Mouse (Mus musculus) thymus, postnatal 25 days (tissue): Measurements from ENCODE around the gene Prim1.
"Not testable (repeated sequence)": the region's sequence is repeated elsewhere in the genome, so short reads cannot be mapped to it uniquely, and the experiment has no call there.

ENCODE experiments used
- DNase-seq: peaks from one replicate; pipeline ENCODE4 v3.0.0; 2022

Prim1 gene

GRCm38 (mm10) chr10:128039858-128040257, 24.9 kb downstream of the Prim1 start:
- DNase-seq, result no peak

GRCm38 (mm10) chr10:128040293-128040692, 25.3 kb downstream of the Prim1 start:
- no peak for DNase-seq

- DNase-seq, result no peak
Measured at GRCm38 (mm10) chr10:128041636-128042035, 26.7 kb downstream of the Prim1 start.

DNA sequence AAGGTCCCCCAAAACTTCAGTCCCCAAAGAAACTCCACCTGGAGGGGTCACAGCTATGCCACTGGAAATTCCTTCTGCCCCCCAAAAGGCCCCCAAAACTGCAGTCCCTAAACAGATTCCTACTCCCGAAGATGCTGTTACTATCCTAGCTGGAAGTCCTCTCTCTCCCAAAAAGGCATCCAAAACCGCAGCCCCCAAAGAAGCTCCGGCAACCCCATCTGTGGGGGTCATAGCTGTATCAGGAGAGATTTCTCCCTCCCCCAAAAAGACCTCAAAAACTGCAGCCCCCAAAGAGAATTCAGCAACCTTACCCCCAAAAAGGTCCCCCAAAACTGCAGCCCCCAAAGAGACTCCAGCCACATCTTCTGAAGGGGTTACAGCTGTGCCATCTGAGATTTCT, 27.5 kb downstream of the Prim1 start:
- DNase-seq, result no peak

DNA sequence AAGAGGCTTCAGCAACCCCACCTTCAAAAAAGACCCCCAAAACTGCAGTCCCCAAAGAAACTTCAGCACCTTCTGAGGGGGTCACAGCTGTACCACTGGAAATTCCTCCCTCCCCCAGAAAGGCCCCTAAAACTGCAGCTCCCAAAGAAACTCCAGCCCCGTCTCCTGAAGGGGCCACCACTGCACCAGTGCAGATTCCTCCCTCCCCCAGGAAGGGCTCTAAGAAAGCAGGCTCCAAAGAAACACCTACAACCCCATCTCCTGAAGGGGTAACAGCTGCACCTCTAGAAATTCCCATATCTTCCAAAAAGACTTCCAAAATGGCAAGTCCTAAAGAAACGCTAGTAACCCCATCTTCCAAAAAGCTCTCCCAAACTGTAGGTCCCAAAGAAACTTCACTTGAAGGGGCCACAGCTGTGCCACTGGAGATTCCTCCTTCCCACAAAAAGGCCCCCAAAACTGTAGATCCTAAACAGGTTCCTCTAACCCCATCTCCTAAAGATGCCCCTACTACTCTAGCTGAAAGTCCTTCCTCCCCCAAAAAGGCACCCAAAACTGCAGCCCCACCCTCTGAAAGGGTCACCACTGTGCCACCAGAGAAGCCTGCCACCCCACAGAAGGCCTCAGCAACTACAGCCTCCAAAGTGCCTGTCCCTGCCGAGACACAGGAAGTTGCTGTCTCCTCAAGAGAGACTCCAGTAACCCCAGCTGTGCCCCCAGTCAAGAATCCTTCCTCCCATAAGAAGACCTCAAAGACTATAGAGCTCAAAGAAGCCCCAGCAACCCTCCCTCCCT, 28.3 kb downstream of the Prim1 start:
- peak; percentile 33 for DNase-seq

GRCm38 (mm10) chr10:128048157-128048556, 33.2 kb downstream of the Prim1 start:
- no peak for DNase-seq

GRCm38 (mm10) chr10:128049741-128050140, 34.8 kb downstream of the Prim1 start:
- DNase-seq, result no peak

GRCm38 (mm10) chr10:128050355-128050754, 35.4 kb downstream of the Prim1 start:
- no peak for DNase-seq

DNA sequence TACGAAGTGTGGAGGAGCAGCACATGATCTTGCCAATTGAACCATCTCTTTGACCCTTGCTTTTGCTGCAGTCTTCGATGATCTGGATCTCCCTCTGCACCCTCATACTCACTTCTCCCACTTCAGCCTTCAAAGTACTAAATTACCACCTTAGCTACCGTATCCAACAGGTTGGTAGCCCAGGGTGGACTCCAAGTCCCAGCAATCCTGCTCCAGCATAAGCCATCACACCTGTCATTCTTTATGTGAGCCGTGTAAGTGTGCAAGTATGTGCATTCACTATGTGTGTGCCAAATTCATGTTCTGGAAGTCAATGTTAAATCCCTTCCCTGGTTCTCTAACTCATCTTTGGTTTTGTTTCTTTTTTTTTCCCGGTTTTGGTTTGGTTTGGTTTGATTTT, 36.6 kb downstream of the Prim1 start:
- DNase-seq, result no peak

- not testable (repeated sequence) for DNase-seq
Measured at GRCm38 (mm10) chr10:128052136-128052535, 37.2 kb downstream of the Prim1 start.

- no peak for DNase-seq
Measured at GRCm38 (mm10) chr10:128053001-128053400, 38.0 kb downstream of the Prim1 start.

GRCm38 (mm10) chr10:128058184-128058583, 43.2 kb downstream of the Prim1 start:
- no peak for DNase-seq

DNA sequence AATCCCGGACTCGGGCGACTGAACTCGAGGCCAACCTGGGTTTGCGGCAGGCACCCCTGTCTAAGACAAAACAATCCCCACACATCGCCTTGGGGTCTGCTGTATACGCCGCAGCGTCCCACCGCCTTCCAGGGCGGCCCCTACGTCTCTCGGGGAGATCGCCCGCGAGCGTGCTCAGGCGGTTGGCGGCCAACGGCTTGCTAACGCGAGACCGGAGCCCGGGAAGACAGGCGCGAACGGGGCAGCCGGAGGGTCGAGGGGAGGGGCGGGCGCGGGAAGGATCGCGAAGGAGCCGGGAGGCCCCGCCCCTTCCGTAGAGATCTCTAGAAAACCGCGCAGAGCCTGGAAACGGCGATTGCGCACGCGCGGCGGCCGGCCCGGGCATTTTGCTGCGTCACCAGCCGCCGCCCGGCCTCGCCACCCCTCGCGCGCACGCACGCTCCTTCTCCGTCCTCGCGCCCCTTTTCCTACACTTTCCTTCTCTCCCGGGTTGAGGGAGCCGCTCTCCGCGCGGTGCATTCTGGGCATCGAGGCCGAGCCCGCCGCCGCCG, 43.7 kb downstream of the Prim1 start, which contains the start of gene Ptges3:
Gene Ptges3 (plus strand): TSS at position 354 of the 551 bp plus-strand sequence.
- peak; percentile 96 for DNase-seq

GRCm38 (mm10) chr10:128059207-128059981, 44.4 kb downstream of the Prim1 start:
- peak; percentile 78 for DNase-seq

GRCm38 (mm10) chr10:128061109-128061508, 46.1 kb downstream of the Prim1 start:
- no peak for DNase-seq

DNA sequence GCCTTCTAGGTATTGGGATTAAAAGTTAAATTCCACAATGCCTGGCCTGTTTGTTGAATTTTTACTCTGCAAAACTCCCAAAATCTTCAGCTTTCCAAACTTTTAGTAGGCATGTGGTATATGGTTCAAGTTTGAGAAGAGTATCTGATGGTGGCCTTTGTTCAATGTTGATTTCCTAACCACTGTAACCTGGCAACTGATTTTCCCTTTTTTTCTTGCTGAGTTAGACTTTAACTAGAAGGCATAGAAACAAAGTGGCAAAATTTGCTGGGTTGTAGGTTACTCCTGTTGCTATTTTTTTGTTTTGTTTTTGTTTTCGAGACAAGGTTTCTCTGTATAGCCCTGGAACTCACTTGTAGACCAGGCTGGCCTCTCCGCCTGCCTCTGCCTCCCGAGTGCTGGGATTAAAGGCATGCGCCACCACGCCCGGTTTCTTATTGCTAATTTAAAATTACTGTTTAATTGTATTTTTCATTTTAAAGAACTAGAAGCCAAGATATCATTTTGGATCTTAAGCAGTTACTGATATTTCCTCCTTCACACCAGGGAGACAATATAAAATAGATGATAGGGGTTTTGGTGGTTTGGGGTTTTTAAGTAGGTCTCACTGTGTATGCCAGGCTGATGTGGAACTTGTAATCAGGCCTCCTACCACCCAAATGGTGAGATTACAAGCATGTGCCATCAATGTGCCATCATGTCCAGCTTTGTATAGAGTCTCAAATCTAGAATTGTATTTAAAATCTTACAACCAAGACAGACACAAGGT, 47.4 kb downstream of the Prim1 start:
- DNase-seq, result no peak

DNA sequence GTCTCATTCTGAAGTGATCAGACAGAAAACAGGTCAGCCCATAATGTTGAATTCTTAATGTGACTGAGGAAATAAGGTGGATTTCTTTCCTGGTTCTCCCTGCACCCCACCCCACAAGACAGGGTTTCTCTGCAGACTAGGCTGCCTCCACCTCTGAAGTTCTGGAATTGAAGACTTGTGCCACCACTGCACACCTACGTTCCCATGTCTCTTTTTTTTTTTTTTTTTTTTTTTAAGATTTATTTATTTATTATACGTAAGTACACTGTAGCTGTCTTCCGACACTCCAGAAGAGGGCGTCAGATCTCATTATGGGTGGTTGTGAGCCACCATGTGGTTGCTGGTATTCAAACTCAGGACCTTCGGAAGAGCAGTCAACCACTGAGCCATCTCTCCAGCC, 51.1 kb downstream of the Prim1 start:
- DNase-seq, result no peak

DNA sequence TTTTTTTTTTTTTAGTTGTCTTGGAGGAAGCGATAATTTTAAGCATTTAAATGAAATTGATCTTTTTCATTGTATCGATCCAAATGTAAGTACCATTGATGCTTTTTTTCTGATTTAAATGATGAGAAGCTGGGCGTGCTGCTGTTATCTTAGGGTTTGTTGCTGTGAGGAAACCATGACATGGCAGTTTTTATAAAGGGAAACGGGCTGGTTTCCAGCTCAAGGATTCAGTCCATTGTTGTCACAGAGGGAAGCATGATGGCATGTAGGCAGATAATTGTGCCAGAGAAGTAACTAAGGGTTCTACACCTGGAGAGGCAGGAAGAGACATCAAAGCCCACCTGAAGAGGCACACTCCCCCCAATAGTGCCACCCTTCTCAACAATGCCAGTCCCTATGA, 54.2 kb downstream of the Prim1 start:
- no peak for DNase-seq

DNA sequence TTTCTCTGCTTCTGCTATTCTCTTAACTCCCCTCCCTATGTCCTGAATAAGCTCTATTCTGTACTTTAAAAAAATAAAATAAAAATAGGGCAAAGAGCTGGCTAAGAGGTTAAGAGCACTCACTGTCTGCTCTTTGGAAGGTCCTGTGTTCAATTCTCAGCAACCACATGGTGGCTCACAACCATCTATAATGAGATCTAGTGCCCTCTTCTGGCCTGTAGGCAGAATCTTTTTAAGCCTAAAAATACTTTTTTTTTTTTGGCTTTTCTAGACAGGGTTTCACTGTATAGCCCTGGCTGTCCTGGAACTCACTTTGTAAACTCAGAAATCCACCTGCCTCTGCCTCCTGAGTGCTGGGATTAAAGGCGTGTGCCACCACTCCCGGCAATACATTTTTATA, 55.5 kb downstream of the Prim1 start:
- DNase-seq, result not testable (repeated sequence)

DNA sequence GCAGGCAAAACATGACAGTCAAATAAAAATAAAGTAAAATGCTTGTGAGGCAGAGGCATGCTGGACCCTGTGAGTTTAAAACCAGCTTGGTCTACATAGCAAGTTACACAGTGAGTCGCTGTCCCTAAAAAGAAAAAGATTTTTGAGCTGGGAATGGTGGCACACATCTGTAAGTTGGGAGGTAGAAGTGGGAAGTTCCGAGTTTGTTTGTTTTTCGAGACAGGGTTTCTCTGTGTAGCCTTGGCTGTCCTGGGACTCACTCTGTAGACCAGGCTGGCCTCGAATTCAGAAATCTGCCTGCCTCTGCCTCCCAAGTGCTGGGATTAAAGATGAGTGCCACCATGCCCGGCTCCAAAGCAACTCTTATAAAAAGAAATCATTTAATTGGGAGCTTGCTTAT, 63.3 kb downstream of the Prim1 start:
- not testable (repeated sequence) for DNase-seq
